Mouse (Mus musculus) B cell, adult 2 months (primary cell): ENCODE data around the gene Aurkb.

Experiments used
- DNase-seq, 2 experiments: peaks; one replicate each; pipeline ENCODE4 v3.0.0; 2022

Gene Aurkb

GRCm38 (mm10) chr11:69099177-69099914 lies 53.9 kb downstream of the Aurkb start:
- DNase-seq = no peak

DNA sequence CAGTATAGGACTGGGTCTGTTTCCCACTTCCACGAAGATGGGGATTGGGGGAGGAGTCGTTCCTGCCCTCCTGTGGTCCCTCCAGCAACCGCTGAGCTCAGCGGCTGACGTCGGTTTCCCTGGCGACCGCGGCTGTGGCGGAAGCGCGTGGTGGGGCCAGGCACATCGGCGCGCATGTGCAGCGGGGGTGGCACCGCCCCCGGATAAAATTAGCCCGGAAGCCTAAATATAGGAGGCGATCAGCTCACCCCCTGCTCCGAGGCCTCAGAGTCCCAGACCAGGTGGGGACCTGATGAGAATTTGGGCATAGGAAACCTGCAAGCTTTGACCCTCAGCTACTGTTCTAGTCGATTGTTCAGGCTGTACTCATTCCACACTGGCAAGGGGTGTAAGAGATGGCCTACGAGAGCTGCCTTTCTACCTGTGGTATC lies 54.5 kb downstream of the Aurkb start:
- peak; percentile 95 for DNase-seq

GRCm38 (mm10) chr11:69100639-69101360 lies 55.4 kb downstream of the Aurkb start:
- DNase-seq = peak; percentile 29 to 30
